Mouse (Mus musculus) naive thymus-derived CD4-positive, alpha-beta T cell, adult 2 months (primary cell): ENCODE measurements around the gene Glis1.

ENCODE experiments used
- DNase-seq: peaks from one replicate; pipeline ENCODE4 v3.0.0-alpha.2; 2011; ENCODE audit warnings: low read depth

Gene Glis1

DNA sequence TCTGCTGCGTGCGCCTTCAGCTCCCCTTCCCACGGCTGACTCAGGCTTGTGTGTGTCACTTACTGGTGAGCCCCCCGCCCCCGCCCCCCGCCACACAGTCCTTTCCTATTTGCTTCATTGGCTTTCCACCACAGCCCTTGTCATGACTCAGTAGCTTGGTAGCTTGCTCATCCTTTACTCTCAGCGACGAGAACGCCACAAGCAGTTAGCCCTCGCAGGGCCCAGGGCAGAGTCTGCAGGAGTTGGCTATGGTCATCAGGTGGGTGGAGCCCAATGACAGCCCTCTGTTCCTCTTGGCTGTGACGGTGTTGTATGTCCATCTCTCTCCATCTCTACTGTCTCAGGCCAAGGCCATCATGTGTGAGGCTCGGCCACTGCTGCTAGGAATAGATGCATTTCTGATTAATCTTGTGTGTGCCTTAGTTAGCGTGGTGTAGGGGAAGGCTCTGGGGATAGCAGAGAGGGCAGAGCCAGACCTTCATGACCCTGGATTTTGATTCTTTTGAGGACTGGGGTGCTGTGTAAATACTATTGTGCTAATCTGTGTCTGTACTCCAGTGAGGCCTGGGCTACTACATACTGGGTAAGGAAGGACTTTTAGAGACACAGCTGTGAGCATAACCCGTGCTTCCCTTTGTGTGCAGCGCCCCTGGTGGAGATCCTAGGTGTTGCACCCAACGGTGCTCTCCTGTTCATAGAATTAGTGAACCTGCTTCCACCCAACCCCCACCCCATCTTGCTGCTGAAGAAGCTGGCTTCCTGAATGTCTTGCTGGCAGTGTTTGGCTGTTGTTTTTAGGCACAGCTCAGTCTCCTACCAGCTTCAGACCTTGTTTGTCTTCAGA is 19.0 kb downstream of the Glis1 start:
- DNase-seq, result peak; percentile 66

DNA sequence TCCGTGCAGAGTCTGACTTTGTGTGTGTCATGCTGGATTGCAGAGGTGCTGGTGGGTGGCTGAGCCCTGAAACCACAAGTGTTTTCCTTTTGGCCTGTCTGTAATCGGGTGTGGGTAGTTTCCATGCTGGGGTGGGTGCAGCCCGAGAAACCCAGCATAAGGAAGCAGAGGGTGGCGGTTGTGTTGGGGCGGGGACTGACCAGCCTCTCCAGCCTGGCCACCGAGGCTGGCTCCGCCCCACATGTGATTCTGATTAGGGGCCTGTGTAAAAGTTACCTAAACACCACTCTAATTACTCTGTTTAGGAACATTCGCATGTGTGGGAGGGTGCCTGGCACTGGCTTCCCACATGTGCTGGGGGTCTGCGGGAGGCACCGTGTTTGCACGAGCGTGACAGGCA is 23.2 kb downstream of the Glis1 start:
- DNase-seq, result no peak

DNA sequence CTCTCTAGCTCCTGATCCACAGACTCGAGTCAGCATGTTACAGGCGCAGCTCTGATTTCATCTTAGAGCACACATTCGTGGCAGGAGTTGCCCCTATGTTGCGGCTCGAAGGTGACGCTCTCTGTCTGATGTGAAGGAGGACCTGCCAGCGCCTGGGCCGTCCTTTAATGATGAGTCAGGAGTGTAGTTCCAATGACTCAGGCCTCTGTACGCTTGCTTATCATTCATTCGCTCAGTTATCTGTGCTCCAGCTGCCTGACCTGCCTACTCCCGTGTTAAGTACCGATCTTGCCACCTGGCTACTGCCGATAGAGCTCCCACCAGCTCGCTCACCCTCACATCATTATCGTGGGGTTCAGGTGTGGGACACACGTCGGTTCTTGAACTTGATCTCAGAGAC is 24.5 kb downstream of the Glis1 start:
- DNase-seq, result no peak

DNA sequence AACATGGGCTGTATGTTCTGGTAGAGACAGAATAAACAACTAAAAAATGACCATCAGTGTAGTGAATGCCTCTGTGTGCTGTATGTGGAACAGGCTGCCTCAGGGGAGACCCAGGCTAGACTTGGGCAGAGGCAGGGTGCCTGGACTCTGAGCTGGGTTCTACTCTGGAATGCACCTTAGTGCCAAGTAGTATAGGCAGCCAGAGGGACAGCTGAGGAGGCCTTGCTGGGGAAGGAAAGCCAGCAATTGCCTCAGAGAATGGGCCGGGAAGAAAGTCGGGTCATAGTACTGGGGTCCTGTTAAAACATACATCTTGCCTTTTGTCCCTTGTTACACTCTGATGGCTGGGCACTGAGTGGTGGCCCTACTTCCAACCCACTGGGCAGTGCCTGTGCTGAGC is 25.1 kb downstream of the Glis1 start:
- no peak for DNase-seq

DNA sequence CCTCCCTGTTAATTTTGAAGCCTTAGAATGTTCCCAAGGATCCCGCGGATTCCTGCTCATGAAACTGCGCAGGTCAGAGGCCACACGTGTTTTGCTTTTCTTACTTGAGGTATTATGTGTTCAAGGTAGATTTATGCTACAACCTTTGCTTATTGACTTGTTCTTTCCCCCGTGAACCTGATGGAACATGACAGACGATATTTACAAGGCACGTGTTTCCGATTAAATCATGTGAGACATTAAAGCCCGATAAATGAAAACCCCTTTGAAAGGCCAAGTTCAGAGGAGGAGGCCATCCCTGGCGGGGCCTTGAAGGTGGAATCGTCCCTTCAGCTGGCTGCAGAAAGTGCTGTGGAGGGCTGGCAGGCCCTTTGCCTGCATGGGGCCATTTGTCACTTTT is 26.1 kb downstream of the Glis1 start:
- no peak for DNase-seq

DNA sequence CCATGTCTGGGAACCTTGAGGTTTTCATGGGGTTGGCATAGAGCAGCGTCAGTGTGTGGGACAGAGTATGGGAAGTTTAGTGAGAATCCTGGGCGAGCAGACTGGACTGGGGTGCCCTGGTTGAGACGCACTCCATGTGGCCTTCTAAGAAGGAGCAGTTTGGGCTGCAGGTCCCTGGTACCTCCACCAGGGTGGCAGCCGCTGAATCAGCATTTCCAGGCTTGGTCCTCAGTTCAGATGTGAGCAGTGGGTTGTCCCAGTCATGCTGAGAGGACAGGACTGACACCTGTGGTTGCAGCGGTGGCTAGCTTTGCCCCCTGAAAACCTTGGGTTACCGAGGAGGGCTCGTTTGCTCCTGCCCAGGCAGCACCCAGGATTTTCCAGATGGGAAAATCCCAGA is 33.4 kb downstream of the Glis1 start:
- no peak for DNase-seq

DNA sequence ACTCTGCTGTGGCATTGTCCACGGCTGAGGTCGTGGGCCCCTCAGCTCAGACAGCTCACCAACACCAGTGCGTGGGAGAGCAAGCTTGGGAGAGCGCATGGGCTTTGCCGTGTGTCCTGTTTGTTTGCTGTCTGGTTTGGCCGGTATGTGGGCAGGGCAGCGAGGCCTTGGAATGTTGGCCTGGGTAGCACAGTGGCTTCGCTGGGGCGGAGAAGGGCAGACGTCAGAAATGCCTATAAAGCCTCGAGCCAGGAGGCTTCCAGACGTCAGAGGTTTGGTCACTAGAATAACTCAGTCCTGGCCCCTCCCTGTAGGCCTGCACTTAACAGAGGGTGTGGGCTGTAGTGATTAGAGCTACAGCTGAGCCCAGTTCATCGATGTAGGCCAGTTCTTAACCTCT is 33.9 kb downstream of the Glis1 start:
- no peak for DNase-seq

DNA sequence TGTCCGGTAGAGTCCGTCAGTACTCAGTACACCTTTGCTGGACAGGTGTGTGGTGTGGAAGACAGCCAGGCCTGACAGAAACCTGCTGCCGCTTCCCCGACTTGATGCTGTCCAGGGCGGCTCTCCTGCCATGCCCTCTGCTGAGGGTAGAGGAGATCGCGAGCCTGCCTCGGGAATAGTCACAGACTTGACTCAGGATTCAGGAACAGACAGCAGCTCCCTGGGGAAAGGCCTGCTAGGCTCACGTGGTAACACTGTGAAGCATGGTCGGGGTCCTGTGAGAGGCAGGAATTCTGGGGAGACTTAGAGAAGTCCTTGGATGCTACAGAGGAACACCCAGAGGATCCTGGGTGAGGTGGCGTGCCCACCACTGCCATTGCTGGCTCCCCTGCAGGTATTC is 34.4 kb downstream of the Glis1 start:
- DNase-seq, result no peak

DNA sequence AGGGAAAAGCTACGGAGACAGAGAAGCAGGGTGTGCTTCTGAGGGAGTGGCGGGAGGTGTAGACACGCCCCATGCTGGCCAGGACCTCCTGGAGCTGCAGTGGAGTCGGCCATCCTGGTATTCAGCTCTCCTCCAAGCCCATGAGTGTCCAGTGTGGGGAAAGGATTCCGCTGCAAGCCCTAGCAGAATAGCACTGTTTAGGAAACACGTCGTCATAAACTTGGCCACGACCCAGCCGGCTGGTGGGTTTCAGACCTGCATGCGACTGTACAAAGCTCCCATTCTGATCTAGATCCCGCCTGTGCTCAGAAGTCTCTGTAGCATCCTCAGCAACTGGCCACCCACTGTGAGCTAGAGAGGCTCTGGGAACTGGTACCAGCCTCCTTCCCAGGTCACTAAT is 41.9 kb downstream of the Glis1 start:
- DNase-seq, result no peak

DNA sequence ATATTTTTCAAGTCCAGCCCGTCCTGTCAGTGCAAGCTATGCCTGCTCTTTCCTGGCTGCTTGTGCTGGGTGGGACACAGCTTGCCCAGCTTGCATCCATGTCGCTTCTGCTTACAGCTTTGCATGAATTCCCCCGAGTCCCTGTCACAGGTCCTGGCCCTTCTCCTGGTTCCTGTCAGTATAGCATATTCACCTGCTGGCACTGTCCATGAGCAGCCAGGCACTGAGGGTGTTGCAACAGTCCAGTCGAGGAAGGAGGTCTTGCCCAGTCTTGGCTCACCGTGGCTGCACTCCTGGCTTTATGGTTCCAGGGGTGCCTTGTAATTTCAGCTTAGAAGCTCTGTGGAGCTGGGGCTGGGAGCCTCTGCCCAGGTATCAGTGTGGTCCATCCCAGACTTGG is 44.6 kb downstream of the Glis1 start:
- DNase-seq, result no peak

DNA sequence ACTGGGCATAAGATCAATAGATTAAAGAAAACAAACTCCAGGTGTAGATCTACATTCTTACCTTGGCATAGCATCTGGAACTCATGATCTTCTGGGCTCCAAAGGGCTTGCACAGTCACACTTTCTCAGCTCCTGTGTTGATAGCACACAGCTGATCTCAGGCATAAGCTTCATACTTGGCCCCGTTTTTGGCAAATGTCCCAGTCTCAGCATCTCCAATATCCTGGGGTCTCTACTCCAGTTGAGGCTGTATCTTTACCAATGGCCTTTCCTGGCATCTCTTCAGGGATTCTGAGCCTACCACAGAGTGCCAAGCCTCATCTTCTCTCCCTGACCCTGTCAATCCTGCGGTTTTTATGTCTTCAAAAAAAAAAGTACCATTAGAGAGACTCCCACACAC is 48.1 kb downstream of the Glis1 start:
- DNase-seq, result no peak

DNA sequence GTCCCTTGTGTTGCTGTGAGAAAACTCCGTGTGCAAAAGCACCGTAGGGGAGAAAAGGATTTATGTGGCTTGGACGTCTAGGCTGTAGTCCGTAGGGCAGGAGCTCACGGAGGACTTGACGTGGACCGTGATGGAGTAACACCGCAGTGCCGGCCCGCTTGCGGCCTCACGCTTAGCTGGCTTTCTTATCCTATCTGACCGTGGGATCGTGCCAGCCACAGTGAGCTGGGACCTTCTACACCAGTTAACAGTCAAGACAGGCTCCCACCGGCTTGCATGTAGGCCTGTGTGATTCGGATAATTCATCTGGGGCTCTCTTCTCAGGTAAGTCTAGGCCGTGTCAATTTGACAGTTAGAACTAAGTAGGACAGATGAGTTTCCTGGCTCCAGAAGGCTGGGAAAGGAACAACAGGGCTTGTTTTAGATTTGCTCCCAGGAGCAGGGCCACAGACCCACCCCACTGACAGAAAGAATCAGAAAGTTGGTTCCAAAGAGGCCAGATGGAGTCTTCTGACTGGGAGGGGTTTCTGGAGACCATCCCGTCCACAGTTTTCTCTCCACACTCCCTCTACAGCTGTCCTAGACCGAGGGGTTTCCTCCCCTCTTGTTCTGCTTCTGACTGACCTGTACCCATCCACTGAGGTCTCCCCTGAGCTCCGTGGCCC is 49.3 kb downstream of the Glis1 start:
- no peak for DNase-seq

DNA sequence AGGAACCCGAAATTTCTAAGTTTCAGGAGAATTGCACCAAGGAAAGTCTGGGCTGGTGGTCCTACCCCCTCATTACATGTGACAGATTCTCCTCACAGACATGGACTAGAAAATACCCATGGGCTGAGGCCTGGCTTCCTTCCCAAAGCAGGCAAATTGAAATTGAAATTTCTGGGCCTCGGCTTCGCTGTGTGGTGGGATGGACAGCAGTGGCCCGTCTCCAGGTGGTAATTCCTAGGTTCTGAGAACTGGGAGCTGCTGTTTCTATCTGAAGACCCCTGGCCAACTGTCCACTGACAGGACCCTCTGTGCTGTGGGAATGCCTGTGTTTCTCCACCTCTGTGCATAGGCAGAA is 49.8 kb downstream of the Glis1 start:
- no peak for DNase-seq

DNA sequence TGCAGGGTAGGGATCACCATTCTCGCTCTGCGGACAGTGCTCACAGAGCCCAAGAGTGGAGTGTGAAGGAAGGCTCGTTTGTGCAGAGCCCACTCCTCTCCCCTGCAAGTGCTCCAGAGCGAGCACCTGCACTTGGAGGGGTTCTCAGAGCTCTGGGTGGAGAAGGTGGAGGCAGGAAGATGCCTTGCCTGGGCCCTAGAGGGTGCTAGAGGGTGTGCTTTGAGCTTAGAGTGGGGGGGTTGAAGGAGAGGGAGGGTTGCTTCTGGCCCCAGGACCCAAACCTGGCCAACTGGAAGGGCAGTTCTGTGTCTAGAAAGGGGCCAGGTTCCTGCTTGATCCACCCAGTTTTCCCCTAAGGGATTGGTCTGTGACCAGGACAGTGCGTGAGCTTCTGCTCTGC is 51.5 kb downstream of the Glis1 start:
- DNase-seq, result no peak

DNA sequence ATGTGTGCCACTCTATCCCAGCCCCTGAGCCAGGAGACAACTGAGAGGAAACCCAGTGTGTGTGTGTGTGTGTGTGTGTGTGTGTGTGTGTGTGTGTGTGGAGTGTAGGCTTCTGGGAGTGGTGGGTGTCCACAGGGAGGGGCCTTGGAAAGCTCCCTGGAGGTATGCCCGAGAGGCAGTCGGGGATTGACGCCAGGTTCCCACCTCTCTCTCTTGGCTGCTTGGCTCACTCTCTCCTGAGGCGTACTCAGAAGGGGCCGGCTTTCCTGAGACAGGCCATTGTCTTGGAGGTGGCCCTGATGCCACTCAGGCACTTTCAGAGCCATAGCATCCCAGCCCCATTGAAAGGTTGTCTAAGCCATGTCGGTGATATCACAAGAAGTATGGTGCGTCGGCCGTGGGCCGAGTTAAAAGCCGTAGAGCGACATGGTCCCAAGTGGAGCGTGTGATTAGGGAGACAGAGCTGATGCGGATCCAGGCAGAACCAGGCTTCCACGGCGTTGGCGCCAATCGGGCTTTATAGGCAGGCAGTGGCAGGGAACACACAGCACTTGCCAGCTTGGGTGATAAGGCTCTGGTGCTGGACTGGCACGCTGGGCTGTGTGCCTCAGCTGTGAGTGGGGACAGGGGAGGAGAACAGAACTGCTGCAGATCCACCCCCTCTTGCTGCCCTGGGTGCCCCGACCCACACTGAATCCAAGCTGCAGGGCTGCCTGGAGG is 54.9 kb downstream of the Glis1 start:
- DNase-seq, result no peak

DNA sequence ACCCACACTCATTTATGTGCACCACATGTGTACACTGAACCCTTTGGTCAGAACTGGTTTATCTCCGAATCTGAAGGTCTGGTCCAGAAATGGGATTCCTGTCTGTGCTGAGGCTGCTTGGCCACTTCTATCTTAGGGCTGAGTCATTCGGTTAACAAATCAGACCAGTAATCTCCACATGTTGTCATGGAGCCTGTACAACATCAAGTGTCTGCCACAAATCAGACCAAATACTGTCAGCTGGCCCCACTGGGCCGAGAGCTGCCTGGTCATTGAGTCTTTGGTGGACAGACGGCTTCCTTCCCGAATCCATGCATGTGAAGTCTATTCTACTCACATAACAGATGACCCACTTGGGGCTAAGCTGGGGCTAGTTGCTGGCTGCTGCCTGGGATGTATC is 58.6 kb downstream of the Glis1 start:
- DNase-seq, result no peak

DNA sequence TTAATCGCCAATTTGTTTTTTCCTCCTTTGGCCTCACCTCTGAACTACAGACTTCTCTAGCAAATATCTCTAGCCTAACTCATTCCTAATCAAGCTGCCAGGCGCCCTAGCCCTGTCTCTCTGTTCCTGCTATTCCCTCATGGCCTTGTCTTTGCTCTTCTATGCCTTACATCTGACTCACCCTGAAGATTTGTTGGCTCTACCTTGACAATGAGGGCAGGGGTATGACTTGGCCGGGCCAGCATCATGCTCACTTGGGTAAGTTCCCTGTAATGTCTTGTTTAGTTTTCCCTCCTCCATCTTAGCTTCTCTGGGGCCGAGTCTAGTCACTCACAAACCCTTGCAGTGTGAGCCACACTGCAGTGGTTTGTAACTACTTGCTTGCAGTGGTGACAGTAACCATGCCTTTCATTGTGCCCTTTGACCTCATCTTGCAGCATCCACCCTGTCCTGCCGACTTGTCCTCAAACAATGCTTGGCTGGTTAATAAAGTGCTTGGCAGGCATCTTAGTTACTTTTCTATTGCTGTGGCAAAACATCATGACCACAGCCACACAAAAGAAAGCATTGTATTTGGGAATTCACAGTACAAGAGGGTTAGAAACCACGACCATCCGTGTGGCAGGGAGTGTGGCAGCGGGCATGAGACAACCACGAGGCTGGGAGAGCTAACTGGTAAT is 61.5 kb downstream of the Glis1 start:
- DNase-seq, result no peak

DNA sequence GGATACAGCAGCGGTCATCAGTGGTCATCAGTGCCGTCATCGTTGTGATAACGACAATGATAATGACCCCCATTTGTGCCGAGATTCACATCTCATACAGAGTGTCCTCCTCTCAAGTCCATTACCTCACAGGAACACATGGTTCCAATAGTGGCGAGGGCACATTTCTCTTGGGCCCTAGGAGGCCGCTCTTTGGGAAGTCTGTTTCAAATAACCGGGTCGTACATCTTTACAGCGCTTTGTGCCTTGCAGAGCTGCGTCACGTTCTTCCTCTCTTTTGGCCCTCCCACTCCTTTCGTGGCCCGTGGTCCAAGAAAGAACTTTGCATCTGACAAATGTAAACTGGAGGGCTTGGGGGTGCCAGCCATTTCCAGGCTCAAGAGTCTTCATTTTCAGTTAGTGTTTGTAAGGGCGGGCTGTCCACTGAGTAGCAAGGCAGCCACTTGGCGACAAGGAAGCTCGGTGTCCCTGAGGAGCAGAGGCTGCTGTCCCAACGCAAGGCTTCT is 63.1 kb downstream of the Glis1 start:
- DNase-seq, result no peak

DNA sequence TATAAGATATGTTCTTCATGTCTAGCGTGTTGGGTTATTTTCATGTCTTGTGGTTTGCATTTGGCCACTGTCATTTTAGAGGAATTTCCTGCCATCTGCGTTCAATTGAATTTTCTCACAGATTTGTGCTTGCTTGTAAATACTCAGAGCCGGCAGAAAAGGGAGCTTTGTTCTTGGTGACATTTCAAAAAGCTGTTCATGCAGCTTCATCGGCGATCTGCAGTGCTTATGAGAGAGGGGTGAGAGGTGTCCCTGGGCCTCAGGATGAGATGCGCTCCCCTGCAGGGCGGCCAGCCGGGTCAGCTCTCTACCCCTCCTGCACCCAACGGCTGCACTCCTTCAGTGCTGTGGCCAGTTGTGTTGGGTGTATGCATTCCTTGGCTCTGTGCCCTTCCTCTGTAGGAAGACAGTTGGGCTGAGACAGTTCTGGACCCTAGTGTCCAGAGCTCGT is 68.2 kb downstream of the Glis1 start:
- no peak for DNase-seq

DNA sequence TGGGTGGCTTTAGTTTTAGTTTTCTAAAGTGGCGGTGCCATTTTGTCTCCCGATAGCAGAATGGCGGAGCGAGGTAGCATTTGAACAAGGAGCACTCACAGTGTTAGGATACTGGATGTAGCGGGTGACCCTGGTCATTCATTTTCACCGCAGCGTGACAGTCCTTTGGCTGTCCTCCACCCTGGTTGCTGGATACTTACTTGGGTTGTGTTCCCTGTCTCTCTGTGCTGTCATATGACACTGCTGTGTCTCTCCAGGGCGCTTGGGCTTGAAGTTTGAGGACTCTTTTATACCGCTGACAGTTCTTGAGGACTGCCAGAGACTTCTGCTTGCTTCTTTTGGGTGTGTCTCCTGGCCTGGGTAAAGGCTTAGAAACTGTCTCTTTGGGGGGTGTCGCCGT is 80.6 kb downstream of the Glis1 start:
- no peak for DNase-seq

DNA sequence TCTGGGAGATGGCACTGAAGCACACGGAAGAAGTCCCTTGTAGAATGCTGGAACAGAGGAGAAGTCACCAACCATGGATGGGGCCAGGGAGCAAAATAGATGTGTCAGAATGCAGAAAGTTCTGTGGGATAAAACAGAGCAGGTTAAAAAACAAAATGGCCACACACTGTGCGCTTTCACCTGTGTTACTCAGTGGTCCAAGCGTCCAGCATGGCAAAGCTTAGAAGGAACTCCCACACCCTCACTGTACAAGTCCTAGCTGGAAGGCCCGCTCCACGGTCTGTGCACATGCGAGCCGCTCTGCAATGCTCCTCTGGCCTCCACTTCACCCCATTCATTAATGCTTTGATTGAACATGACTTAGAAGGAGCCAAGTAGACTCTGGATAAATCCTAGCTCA is 81.2 kb downstream of the Glis1 start:
- DNase-seq, result no peak

DNA sequence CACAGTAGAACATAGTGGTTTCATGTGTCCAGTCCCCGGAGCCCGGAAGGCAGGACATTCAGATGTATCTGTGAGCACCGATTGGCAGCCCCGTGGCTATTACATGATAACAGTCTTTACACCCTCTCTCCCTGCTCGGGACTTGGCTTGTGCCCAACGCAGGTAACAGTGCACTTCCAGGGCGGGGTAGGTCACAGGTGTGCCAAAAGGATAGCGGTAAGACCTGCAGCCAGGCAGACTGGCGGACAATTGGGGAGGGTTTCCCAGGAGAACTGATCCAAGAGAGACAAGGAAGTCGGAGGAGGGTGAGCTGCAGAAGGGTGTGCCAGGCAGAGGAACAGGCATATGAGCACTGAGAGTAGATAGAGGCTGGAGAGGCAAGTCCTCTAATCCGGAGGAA is 84.4 kb downstream of the Glis1 start:
- no peak for DNase-seq
